Mouse (Mus musculus) heart, postnatal 36 days (tissue): ENCODE measurements around the gene Supt6. TPM values are rescaled to one million over a fixed set of nuclear protein-coding genes. Genes with fewer than 3 reads are reported as not detected.

ENCODE experiments used
- DNase-seq, 2 experiments: peaks; one replicate each; pipeline ENCODE4 v3.0.0; 2021 to 2022
- intact Hi-C: fragments of 180-260 bp; cut with DNase I; formaldehyde crosslinking; loops from one replicate; pipeline ENCODE4 v1.15.1; 2025
- total RNA-seq, 2 experiments: library from RNA; stranded (reverse); gene quantifications; 2 replicates each; pipeline ENCODE4 v1.2.3; 2021

Gene Supt6
- total RNA-seq, 2 experiments from 2014 or later, result 28.4 to 29.6 TPM

- DNase-seq, result no peak
- intact Hi-C loops, result no loop called here
Observed at GRCm38 (mm10) chr11:78183884-78184514, 61.8 kb downstream of the Supt6 start.

GRCm38 (mm10) chr11:78182961-78183844 is 62.6 kb downstream of the Supt6 start, which contains the start of gene Rpl23a:
TSS of gene Rpl23a (minus strand) at chr11:78183584.
- intact Hi-C loops, result no loop called here
- DNase-seq, result peak; percentile 72 to 85

GRCm38 (mm10) chr11:78182450-78182849 is 63.3 kb downstream of the Supt6 start:
- intact Hi-C loops, result no loop called here

GRCm38 (mm10) chr11:78181830-78182357 is 63.9 kb downstream of the Supt6 start:
- intact Hi-C loops, result no loop called here
- DNase-seq, result no peak

More at GRCm38 (mm10) chr11:78182450-78182849, 63.3 kb downstream of the Supt6 start:
- DNase-seq, result no peak

GRCm38 (mm10) chr11:78180081-78180761 is 65.6 kb downstream of the Supt6 start:
- DNase-seq, result no peak

GRCm38 (mm10) chr11:78179438-78179999 is 66.3 kb downstream of the Supt6 start:
- intact Hi-C loops, result loop anchor here (10.0 kb wide), 1 partner anchor 355 kb away; no protein-coding TSS in a partner anchor
- no peak for DNase-seq

More at GRCm38 (mm10) chr11:78180081-78180761, 65.6 kb downstream of the Supt6 start:
- intact Hi-C loops, result no loop called here

GRCm38 (mm10) chr11:78178859-78179437 is 66.8 kb downstream of the Supt6 start:
- peak; percentile 49 to 50 for DNase-seq
- intact Hi-C loops, result loop anchor here (10.0 kb wide), 1 partner anchor 354 kb away; no protein-coding TSS in a partner anchor

GRCm38 (mm10) chr11:78177903-78178858 is 67.6 kb downstream of the Supt6 start:
- intact Hi-C loops, result loop anchor here (1.0 to 10.0 kb wide), 5 partner anchors 19 to 353 kb away; no protein-coding TSS in a partner anchor
- peak; percentile 96 to 98 for DNase-seq

- DNase-seq, result peak in 1 of 2 experiments; percentile 44
- intact Hi-C loops, result loop anchor here (1.0 to 10.0 kb wide), 5 partner anchors 19 to 353 kb away; no protein-coding TSS in a partner anchor
Observed at GRCm38 (mm10) chr11:78177437-78177836, 68.3 kb downstream of the Supt6 start.

GRCm38 (mm10) chr11:78176905-78177331 is 68.9 kb downstream of the Supt6 start:
- no peak for DNase-seq
- intact Hi-C loops, result loop anchor here (1.0 to 10.0 kb wide), 5 partner anchors 18 to 352 kb away; no protein-coding TSS in a partner anchor

- DNase-seq, result peak; percentile 91 to 94
- intact Hi-C loops, result loop anchor here (2.0 to 10.0 kb wide), 3 partner anchors 18 to 352 kb away; no protein-coding TSS in a partner anchor
Observed at GRCm38 (mm10) chr11:78176402-78176862, 69.4 kb downstream of the Supt6 start, which contains the start of the genes Nek8 and Tlcd1. TSS of gene Nek8 (minus strand) at chr11:78176675. TSS of gene Tlcd1 (plus strand) at chr11:78176711.

- intact Hi-C loops, result loop anchor here (2.0 to 10.0 kb wide), 3 partner anchors 17 to 351 kb away; no protein-coding TSS in a partner anchor
- no peak for DNase-seq
Observed at GRCm38 (mm10) chr11:78175771-78176401, 69.9 kb downstream of the Supt6 start.

GRCm38 (mm10) chr11:78174506-78174905 is 71.3 kb downstream of the Supt6 start:
- intact Hi-C loops, result loop anchor here (10.0 kb wide), 1 partner anchor 350 kb away; no protein-coding TSS in a partner anchor
- no peak for DNase-seq

- no peak for DNase-seq
- intact Hi-C loops, result loop anchor here (10.0 kb wide), 1 partner anchor 348 kb away; no protein-coding TSS in a partner anchor
Observed at GRCm38 (mm10) chr11:78172748-78173383, 72.9 kb downstream of the Supt6 start.

GRCm38 (mm10) chr11:78172034-78172747 is 73.6 kb downstream of the Supt6 start:
- DNase-seq, result no peak
- intact Hi-C loops, result loop anchor here (10.0 kb wide), 1 partner anchor 347 kb away; no protein-coding TSS in a partner anchor

GRCm38 (mm10) chr11:78171328-78171727 is 74.5 kb downstream of the Supt6 start:
- DNase-seq, result no peak
- intact Hi-C loops, result loop anchor here (10.0 kb wide), 1 partner anchor 347 kb away; no protein-coding TSS in a partner anchor
